ENCODE assay signal across 11 mouse cellular contexts in genomic region chr16:34962322-34962721, GRCm38 (mm10). TPM values are rescaled to one million over a fixed set of nuclear protein-coding genes. Genes with fewer than 3 reads are reported as not detected.
A peak's percentile ranks its signal among the peaks of the same experiment; 100 is the strongest.
DNase-seq lines count a peak whose midpoint lies in the region; ATAC-seq and TF ChIP-seq lines count a peak whose summit lies in the region.
"Had no signal": no experiment of that assay in that cellular context is flagged by ENCODE, and none has a peak within 500 bp of the region (broad histone marks: within the 10 kb centered on the region; RNA-seq: fewer than 3 reads in every experiment).

No protein-coding gene starts in this region.

- TF ChIP-seq CTCF in kidney, adult 2 months (conservative IDR thresholded peaks at IDR 0.05; ENCODE audit: insufficient read depth, insufficient read length, low read depth, low read length): no peak
- no peak for TF ChIP-seq CTCF in heart, postnatal 0 days (IDR thresholded peaks at IDR 0.05; ENCODE audit: low read depth)

- H3K36me3 ChIP-seq in kidney, adult 2 months (ENCODE audit: control insufficient read depth, insufficient read depth, low read length): no peaks in the 10 kb centered on the region; the same call in 1 of the 2 replicates
- H3K36me3 ChIP-seq in heart, postnatal 0 days (replicated peaks; ENCODE audit: control insufficient read depth, insufficient read depth, low read length): no peaks in the 10 kb centered on the region
- H3K36me3 ChIP-seq in stomach, embryonic 14.5 days (ENCODE audit: control insufficient read depth, insufficient read depth, low read length): peaks cover 7% of the 10 kb centered on the region
- H3K36me3 ChIP-seq: liver, embryonic 13.5 days had no signal

- TF ChIP-seq POLR2A in kidney, adult 2 months (IDR thresholded peaks at IDR 0.05; ENCODE audit: low read depth, low read length): no peak

- peaks cover 8% of the 10 kb centered on the region for H3K4me1 ChIP-seq in kidney, adult 2 months (ENCODE audit: control insufficient read depth, insufficient read depth, low read length)
- H3K4me1 ChIP-seq in heart, postnatal 0 days (ENCODE audit: control insufficient read depth, insufficient read depth): peaks cover 57% of the 10 kb centered on the region
- H3K4me1 ChIP-seq in stomach, embryonic 14.5 days (ENCODE audit: control insufficient read depth, insufficient read depth, low read length): peaks cover 63% of the 10 kb centered on the region

- H3K4me3 ChIP-seq in kidney, adult 2 months (ENCODE audit: insufficient read depth, low read depth, low read length): no peak overlapping the region
- H3K4me3 ChIP-seq in heart, postnatal 0 days (ENCODE audit: low read depth, low read length): no peak overlapping the region
- no peak overlapping the region for H3K4me3 ChIP-seq in stomach, embryonic 14.5 days (ENCODE audit: low read depth, low read length)
- H3K4me3 ChIP-seq: liver, embryonic 13.5 days had no signal

- H3K27me3 ChIP-seq in kidney, adult 2 months (replicated peaks; ENCODE audit: control insufficient read depth, insufficient read depth, low read length): no peaks in the 10 kb centered on the region
- no peaks in the 10 kb centered on the region for H3K27me3 ChIP-seq in heart, postnatal 0 days (ENCODE audit: control insufficient read depth, insufficient read depth, low read length)
- no peaks in the 10 kb centered on the region for H3K27me3 ChIP-seq in stomach, embryonic 14.5 days (ENCODE audit: control insufficient read depth, insufficient read depth, low read length)
- H3K27me3 ChIP-seq: liver, embryonic 13.5 days had no signal

- H3K4me2 ChIP-seq in heart, postnatal 0 days (ENCODE audit: low read depth, low read length): no peak overlapping the region
- H3K4me2 ChIP-seq in stomach, embryonic 14.5 days (replicated peaks; ENCODE audit: low read depth, low read length): no peak overlapping the region
- H3K4me2 ChIP-seq: liver, embryonic 13.5 days had no signal

- no peak for ATAC-seq in heart, postnatal 0 days (ENCODE audit: insufficient read depth, low read depth)
- no peak for ATAC-seq in stomach, embryonic 14.5 days (ENCODE audit: insufficient number of reproducible peaks, insufficient read depth, low FRiP score, low read depth)

- DNase-seq in adrenal gland, postnatal 10 days: peak; percentile 68
- no peak for DNase-seq in adrenal gland, adult 8-10 months
- DNase-seq in kidney, postnatal 10 days: peak; percentile 77
- no peak for DNase-seq in kidney, adult 2 months
- DNase-seq in heart, postnatal 0 days (ENCODE audit: low spot score): no peak
- no peak for DNase-seq in urinary bladder, postnatal 25 days (ENCODE audit: low spot score)
- DNase-seq in embryo, embryonic 9.5 days (ENCODE audit: extremely low spot score): no peak
- DNase-seq: cerebellum, adult 9-10 months; liver, embryonic 13.5 days; thymus, adult 2 months had no signal

- TF ChIP-seq EP300 in heart, postnatal 0 days (IDR thresholded peaks at IDR 0.05; ENCODE audit: low read depth): no peak

- no peak overlapping the region for H3K27ac ChIP-seq in kidney, adult 2 months (ENCODE audit: insufficient read depth, low read depth, low read length)
- H3K27ac ChIP-seq in heart, postnatal 0 days (ENCODE audit: low read depth): peak overlapping the region; percentile 18; the same call in 1 of the 2 replicates
- H3K27ac ChIP-seq in stomach, embryonic 14.5 days (ENCODE audit: low read length): peak overlapping the region; percentile 75; the same call in 1 of the 2 replicates
- H3K27ac ChIP-seq: liver, embryonic 13.5 days had no signal

- no peak overlapping the region for H3K9ac ChIP-seq in heart, postnatal 0 days (replicated peaks; ENCODE audit: low read depth, low read length)
- H3K9ac ChIP-seq in stomach, embryonic 14.5 days (replicated peaks; ENCODE audit: low read depth, low read length): no peak overlapping the region
- H3K9ac ChIP-seq: liver, embryonic 13.5 days had no signal

- WGBS in kidney, adult 2 months: 62% methylated on average over 4 of the region's 4 CpGs
- WGBS in heart, postnatal 0 days: 32% methylated on average over 4 of the region's 4 CpGs
- 47% methylated on average over 4 of the region's 4 CpGs for WGBS in stomach, embryonic 14.5 days

- no peaks in the 10 kb centered on the region for H3K9me3 ChIP-seq in heart, postnatal 0 days (replicated peaks; ENCODE audit: control insufficient read depth, low read length)
- no peaks in the 10 kb centered on the region for H3K9me3 ChIP-seq in stomach, embryonic 14.5 days (ENCODE audit: control insufficient read depth, low read depth, low read length)
- H3K9me3 ChIP-seq: liver, embryonic 13.5 days had no signal

RNA-seq across cellular contexts. Expression of gene Hacd2, which starts 59.9 kb away (rescaled TPM):
- total RNA-seq in adrenal gland, postnatal 10 days (2021): 10 to 100 TPM; 33.2 to 50.3 TPM
- total RNA-seq in adrenal gland, adult 8-10 months (2022): 10 to 100 TPM; 30.9 to 51.4 (median 43.5) TPM
- polyA plus RNA-seq in kidney, adult 2 months (2012; rRNA removed): 68.4 and 70.8 TPM in 2 replicates
- 2.6 and 6.1 TPM in 2 replicates for total RNA-seq in heart, postnatal 0 days (2014; rRNA removed; ENCODE audit: low replicate concordance)
- 34.1 and 34.2 TPM in 2 replicates for polyA plus RNA-seq in heart, postnatal 0 days (2015; fragmentation: Nextera tagmentation; extraction: Ambion mirVana)
- 47.6 and 50.3 TPM in 2 replicates for polyA plus RNA-seq in stomach, embryonic 14.5 days (2014; fragmentation: Nextera tagmentation; extraction: Ambion mirVana)

Comparison
In these comparisons a context has a peak if more than half of its experiments do, and no peak if none do; other contexts are left out.
1. DNase-seq: peak in adrenal gland, postnatal 10 days (single experiment) and kidney, postnatal 10 days (single experiment); none in adrenal gland, adult 8-10 months (single experiment), kidney, adult 2 months (single experiment), heart, postnatal 0 days (single experiment), urinary bladder, postnatal 25 days (single experiment) and embryo, embryonic 9.5 days (single experiment).